Mouse (Mus musculus): ENCODE results near the gene U2af2. TPM values are rescaled to one million over a fixed set of nuclear protein-coding genes. Genes with fewer than 3 reads are reported as not detected.
"Not testable (repeated sequence)": the region's sequence is repeated elsewhere in the genome, so short reads cannot be mapped to it uniquely, and the experiment has no call there.

Gene U2af2
- polyA plus RNA-seq, 1 experiment from 2014 or later = 96.7 TPM

- Histone ChIP-seq H3K27ac (ENCODE audit: low read length) (peak overlapping the region; percentile 78), H3K4me1 (ENCODE audit: control insufficient read depth, insufficient read depth, low read length) (peaks cover 14% of the 10 kb centered on the region), H3K9ac (ENCODE audit: low read depth, low read length) (peak overlapping the region; percentile 46; the same call in 1 of the 2 replicates), H3K4me3 (ENCODE audit: low read depth, low read length) (peak overlapping the region; percentile 56), H3K4me2 (ENCODE audit: low read length) (peak overlapping the region; percentile 84)
- WGBS = 27% methylated on average over 8 of the region's 8 CpGs
- ATAC-seq; H3K9me3 ChIP-seq (replicated peaks; ENCODE audit: control insufficient read depth, low read length, poor library complexity, severe bottlenecking); H3K36me3 ChIP-seq (ENCODE audit: control insufficient read depth, insufficient read depth, low read length); H3K27me3 ChIP-seq (ENCODE audit: control insufficient read depth, insufficient read depth, low read depth, low read length): not testable (repeated sequence)
These were observed 42.4 kb upstream of the U2af2 start for GRCm38 (mm10) chr7:5019576-5019975.

DNA sequence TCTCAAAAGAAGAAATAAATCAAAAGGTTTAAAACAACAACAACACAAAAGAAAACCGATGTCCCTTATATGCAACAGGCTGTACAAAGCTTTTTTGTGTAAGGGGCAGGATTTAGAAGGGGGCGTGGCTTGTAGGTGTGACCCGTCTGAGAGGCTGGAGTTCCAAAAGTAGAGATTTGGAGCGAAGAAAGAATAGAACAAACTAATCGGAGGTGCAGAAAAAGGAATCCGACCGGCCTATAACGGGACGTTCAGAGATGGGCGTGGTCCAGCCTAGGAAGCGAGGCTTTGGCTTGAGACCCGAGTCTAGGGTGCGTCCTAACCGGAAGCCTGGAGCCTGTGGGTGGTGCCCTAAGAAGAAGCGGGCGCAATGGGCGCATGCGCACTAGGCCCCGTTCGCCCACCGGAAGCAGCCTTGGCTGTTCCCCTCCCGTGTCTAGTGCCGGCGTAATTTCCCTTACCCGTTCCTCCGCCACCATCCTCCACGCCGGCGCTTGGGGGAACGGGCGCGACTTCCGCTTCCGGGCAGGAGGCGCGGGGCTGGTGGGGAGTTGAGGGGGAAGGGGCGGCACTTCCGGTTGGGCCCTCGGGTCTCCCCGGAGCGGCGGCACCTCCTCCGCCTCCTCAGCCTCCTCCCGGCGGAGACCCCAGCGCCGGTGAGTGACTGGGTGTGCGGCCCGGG is 41.8 kb upstream of the U2af2 start, which contains the start of the genes Zfp865 and Ccdc106:
TSS of gene Zfp865 (plus strand) at position 377 of the 682 bp plus-strand sequence.
TSS of gene Ccdc106 (plus strand) at position 554 of the 682 bp plus-strand sequence.
- Histone ChIP-seq H3K4me2 (ENCODE audit: low read length) (peak within 1 kb of the TSS; percentile 84), H3K4me1 (ENCODE audit: control insufficient read depth, insufficient read depth, low read length) (peaks cover 14% of the 10 kb centered on the region), H3K36me3 (ENCODE audit: control insufficient read depth, insufficient read depth, low read length) (no peaks in the 10 kb centered on the region; the same call in 1 of the 2 replicates), H3K9ac (ENCODE audit: low read depth, low read length) (peak within 1 kb of the TSS; percentile 79), H3K4me3 (ENCODE audit: low read depth, low read length) (peak within 1 kb of the TSS; percentile 56), H3K27me3 (ENCODE audit: control insufficient read depth, insufficient read depth, low read depth, low read length) (no peaks in the 10 kb centered on the region), H3K27ac (ENCODE audit: low read length) (peak within 1 kb of the TSS; percentile 78), H3K9me3 (replicated peaks; ENCODE audit: control insufficient read depth, low read length, poor library complexity, severe bottlenecking) (no peaks in the 10 kb centered on the region)
- under 1% methylated on average over 41 of the region's 49 CpGs for WGBS
- ATAC-seq = peak; percentile 92

- under 1% methylated on average over 11 of the region's 15 CpGs for WGBS
- peak overlapping the region; percentile 79 for H3K9ac ChIP-seq (ENCODE audit: low read depth, low read length)
- H3K4me3 ChIP-seq (ENCODE audit: low read depth, low read length) = peak overlapping the region; percentile 56
- H3K36me3 ChIP-seq (ENCODE audit: control insufficient read depth, insufficient read depth, low read length) = no peaks in the 10 kb centered on the region; the same call in 1 of the 2 replicates
- H3K27ac ChIP-seq (ENCODE audit: low read length) = peak overlapping the region; percentile 78
- peak; percentile 54 for ATAC-seq
- H3K4me1 ChIP-seq (ENCODE audit: control insufficient read depth, insufficient read depth, low read length) = peaks cover 14% of the 10 kb centered on the region
- H3K4me2 ChIP-seq (ENCODE audit: low read length) = peak overlapping the region; percentile 84
- H3K27me3 ChIP-seq (ENCODE audit: control insufficient read depth, insufficient read depth, low read depth, low read length) = no peaks in the 10 kb centered on the region
- no peaks in the 10 kb centered on the region for H3K9me3 ChIP-seq (replicated peaks; ENCODE audit: control insufficient read depth, low read length, poor library complexity, severe bottlenecking)
These were observed 41.3 kb upstream of the U2af2 start for GRCm38 (mm10) chr7:5020685-5021084.

- H3K36me3 ChIP-seq (ENCODE audit: control insufficient read depth, insufficient read depth, low read length) = peaks cover 3% of the 10 kb centered on the region; the same call in 1 of the 2 replicates
- peak overlapping the region; percentile 56 for H3K4me3 ChIP-seq (ENCODE audit: low read depth, low read length)
- 54% methylated on average over 5 of the region's 5 CpGs for WGBS
- peak overlapping the region; percentile 78 for H3K27ac ChIP-seq (ENCODE audit: low read length)
- H3K9ac ChIP-seq (ENCODE audit: low read depth, low read length) = peak overlapping the region; percentile 79
- no peak for ATAC-seq
- peak overlapping the region; percentile 84 for H3K4me2 ChIP-seq (ENCODE audit: low read length)
- H3K4me1 ChIP-seq (ENCODE audit: control insufficient read depth, insufficient read depth, low read length) = peaks cover 10% of the 10 kb centered on the region
- H3K27me3 ChIP-seq (ENCODE audit: control insufficient read depth, insufficient read depth, low read depth, low read length) = no peaks in the 10 kb centered on the region
- H3K9me3 ChIP-seq (replicated peaks; ENCODE audit: control insufficient read depth, low read length, poor library complexity, severe bottlenecking) = no peaks in the 10 kb centered on the region
These were observed 40.7 kb upstream of the U2af2 start for GRCm38 (mm10) chr7:5021197-5021596.

GRCm38 (mm10) chr7:5029543-5029942 is 32.4 kb upstream of the U2af2 start:
- H3K36me3 ChIP-seq (ENCODE audit: control insufficient read depth, insufficient read depth, low read length) = peaks cover 44% of the 10 kb centered on the region
- H3K4me2 ChIP-seq (ENCODE audit: low read length) = no peak overlapping the region
- H3K27ac ChIP-seq (ENCODE audit: low read length) = no peak overlapping the region
- no peak overlapping the region for H3K9ac ChIP-seq (ENCODE audit: low read depth, low read length)
- H3K4me1 ChIP-seq (ENCODE audit: control insufficient read depth, insufficient read depth, low read length) = no peaks in the 10 kb centered on the region
- no peak overlapping the region for H3K4me3 ChIP-seq (ENCODE audit: low read depth, low read length)
- WGBS = 96% methylated on average over 22 of the region's 22 CpGs
- H3K9me3 ChIP-seq (replicated peaks; ENCODE audit: control insufficient read depth, low read length, poor library complexity, severe bottlenecking) = peaks cover 14% of the 10 kb centered on the region
- no peaks in the 10 kb centered on the region for H3K27me3 ChIP-seq (ENCODE audit: control insufficient read depth, insufficient read depth, low read depth, low read length)
- no peak for ATAC-seq

DNA sequence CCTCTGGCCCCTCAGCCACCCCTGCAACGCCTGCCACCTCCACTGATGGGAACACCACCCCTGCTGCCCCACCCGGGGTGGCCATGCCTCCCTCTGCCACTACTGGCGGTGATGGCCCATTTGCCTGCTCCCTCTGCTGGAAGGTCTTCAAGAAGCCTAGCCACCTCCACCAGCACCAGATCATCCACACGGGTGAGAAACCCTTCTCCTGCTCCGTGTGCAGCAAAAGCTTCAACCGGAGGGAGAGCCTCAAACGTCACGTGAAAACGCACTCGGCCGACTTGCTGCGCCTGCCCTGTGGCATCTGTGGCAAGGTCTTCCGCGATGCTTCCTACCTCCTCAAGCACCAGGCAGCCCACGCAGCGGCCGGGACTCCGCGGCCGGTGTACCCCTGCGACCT is 32.0 kb upstream of the U2af2 start:
- H3K36me3 ChIP-seq (ENCODE audit: control insufficient read depth, insufficient read depth, low read length) = peaks cover 44% of the 10 kb centered on the region
- no peak for ATAC-seq

DNA sequence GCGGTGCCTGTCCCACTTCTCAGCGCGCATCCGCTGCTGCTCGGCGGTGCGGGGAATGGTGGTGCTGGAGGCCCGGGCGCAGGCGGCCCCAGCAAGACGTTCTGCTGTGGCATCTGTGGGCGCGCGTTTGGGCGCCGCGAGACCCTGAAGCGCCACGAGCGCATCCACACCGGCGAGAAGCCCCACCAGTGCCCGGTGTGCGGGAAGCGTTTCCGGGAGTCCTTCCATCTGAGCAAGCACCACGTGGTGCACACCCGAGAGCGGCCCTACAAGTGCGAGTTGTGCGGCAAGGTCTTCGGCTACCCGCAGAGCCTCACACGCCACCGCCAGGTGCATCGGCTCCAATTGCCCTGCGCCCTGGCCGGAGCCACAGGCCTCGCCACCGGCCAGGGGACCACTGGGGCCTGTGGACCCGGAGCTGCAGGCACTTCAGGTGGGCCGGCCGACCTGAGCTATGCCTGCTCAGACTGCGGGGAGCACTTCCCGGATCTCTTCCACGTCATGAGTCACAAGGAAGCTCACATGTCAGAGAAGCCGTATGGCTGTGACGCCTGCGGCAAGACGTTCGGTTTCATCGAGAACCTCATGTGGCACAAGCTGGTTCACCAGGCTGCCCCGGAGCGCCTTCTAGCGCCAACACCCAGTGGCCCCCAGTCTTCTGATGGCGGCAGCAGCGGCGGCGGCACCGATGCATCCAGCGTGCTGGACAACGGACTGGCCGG is 31.2 kb upstream of the U2af2 start:
- Histone ChIP-seq H3K4me1 (ENCODE audit: control insufficient read depth, insufficient read depth, low read length) (no peaks in the 10 kb centered on the region), H3K27ac (ENCODE audit: low read length) (no peak overlapping the region), H3K27me3 (ENCODE audit: control insufficient read depth, insufficient read depth, low read depth, low read length) (no peaks in the 10 kb centered on the region), H3K4me2 (ENCODE audit: low read length) (no peak overlapping the region), H3K36me3 (ENCODE audit: control insufficient read depth, insufficient read depth, low read length) (peaks cover 44% of the 10 kb centered on the region), H3K4me3 (ENCODE audit: low read depth, low read length) (no peak overlapping the region), H3K9me3 (replicated peaks; ENCODE audit: control insufficient read depth, low read length, poor library complexity, severe bottlenecking) (peaks cover 14% of the 10 kb centered on the region), H3K9ac (ENCODE audit: low read depth, low read length) (no peak overlapping the region)
- ATAC-seq = no peak
- whole genome bisulfite sequencing = 85% methylated on average over 63 of the region's 63 CpGs

More for the DNA sequence above, 32.0 kb upstream of the U2af2 start:
- 94% methylated on average over 21 of the region's 21 CpGs for WGBS
- Histone ChIP-seq H3K27ac (ENCODE audit: low read length) (no peak overlapping the region), H3K4me1 (ENCODE audit: control insufficient read depth, insufficient read depth, low read length) (no peaks in the 10 kb centered on the region), H3K9ac (ENCODE audit: low read depth, low read length) (no peak overlapping the region), H3K4me3 (ENCODE audit: low read depth, low read length) (no peak overlapping the region), H3K4me2 (ENCODE audit: low read length) (no peak overlapping the region), H3K27me3 (ENCODE audit: control insufficient read depth, insufficient read depth, low read depth, low read length) (no peaks in the 10 kb centered on the region), H3K9me3 (replicated peaks; ENCODE audit: control insufficient read depth, low read length, poor library complexity, severe bottlenecking) (peaks cover 14% of the 10 kb centered on the region)

- no peaks in the 10 kb centered on the region for H3K27me3 ChIP-seq (ENCODE audit: control insufficient read depth, insufficient read depth, low read depth, low read length)
- no peak overlapping the region for H3K4me2 ChIP-seq (ENCODE audit: low read length)
- no peak overlapping the region for H3K9ac ChIP-seq (ENCODE audit: low read depth, low read length)
- no peak for ATAC-seq
- H3K36me3 ChIP-seq (ENCODE audit: control insufficient read depth, insufficient read depth, low read length) = peaks cover 42% of the 10 kb centered on the region
- H3K4me1 ChIP-seq (ENCODE audit: control insufficient read depth, insufficient read depth, low read length) = no peaks in the 10 kb centered on the region
- peaks cover 14% of the 10 kb centered on the region for H3K9me3 ChIP-seq (replicated peaks; ENCODE audit: control insufficient read depth, low read length, poor library complexity, severe bottlenecking)
- H3K4me3 ChIP-seq (ENCODE audit: low read depth, low read length) = no peak overlapping the region
- 78% methylated on average over 46 of the region's 46 CpGs for WGBS
- H3K27ac ChIP-seq (ENCODE audit: low read length) = no peak overlapping the region
These were observed 30.4 kb upstream of the U2af2 start for GRCm38 (mm10) chr7:5031496-5031895.

DNA sequence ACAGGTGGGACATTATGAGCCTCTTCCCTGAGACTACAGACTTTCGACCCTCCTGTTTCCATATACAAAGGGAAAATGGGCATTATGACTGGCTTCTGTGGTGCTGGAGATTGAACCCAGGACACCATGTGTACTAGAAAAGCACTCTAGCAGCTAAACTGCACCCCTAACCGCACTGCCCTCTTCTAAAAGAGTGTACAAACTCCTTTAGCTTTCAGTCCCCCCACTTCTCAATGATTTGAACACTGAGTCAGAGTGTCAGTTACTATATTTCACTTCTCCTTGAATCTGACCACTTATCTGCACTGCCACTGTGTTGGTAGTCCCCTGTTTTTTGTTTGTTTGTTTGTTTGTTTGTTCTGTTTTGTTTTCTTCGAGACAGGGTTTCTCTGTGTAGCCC is 28.1 kb upstream of the U2af2 start, which contains the start of gene 4632433K11Rik:
TSS of gene 4632433K11Rik (plus strand) at position 301 of the 400 bp plus-strand sequence.
- H3K36me3 ChIP-seq (ENCODE audit: control insufficient read depth, insufficient read depth, low read length) = peaks cover 41% of the 10 kb centered on the region
- H3K9ac ChIP-seq (ENCODE audit: low read depth, low read length) = no peak within 1 kb of the TSS
- peaks cover 4% of the 10 kb centered on the region; the same call in 1 of the 2 replicates for H3K4me1 ChIP-seq (ENCODE audit: control insufficient read depth, insufficient read depth, low read length)
- no peak within 1 kb of the TSS for H3K4me3 ChIP-seq (ENCODE audit: low read depth, low read length)
- 92% methylated on average over 3 of the region's 3 CpGs for WGBS
- no peaks in the 10 kb centered on the region for H3K27me3 ChIP-seq (ENCODE audit: control insufficient read depth, insufficient read depth, low read depth, low read length)
- H3K9me3 ChIP-seq (replicated peaks; ENCODE audit: control insufficient read depth, low read length, poor library complexity, severe bottlenecking) = peaks cover 14% of the 10 kb centered on the region
- H3K27ac ChIP-seq (ENCODE audit: low read length) = no peak within 1 kb of the TSS
- no peak for ATAC-seq
- H3K4me2 ChIP-seq (ENCODE audit: low read length) = no peak within 1 kb of the TSS

Measured in midbrain, embryonic 16.5 days (tissue).